Mouse (Mus musculus) megakaryocyte, embryonic 14.5 days (primary cell): ENCODE measurements around the gene Hist1h2af.

ENCODE experiments used
- FLI1 ChIP-seq: IDR thresholded peaks from 2 replicates; pipeline ENCODE4 v1.6.1; 2012; ENCODE audit warnings: low read length, inconsistent platforms, mixed read lengths
- GATA1 ChIP-seq: IDR thresholded peaks from 3 replicates; pipeline ENCODE4 v1.6.1; 2012; ENCODE audit warnings: mixed read lengths, low read length, inconsistent platforms, borderline replicate concordance

DNA sequence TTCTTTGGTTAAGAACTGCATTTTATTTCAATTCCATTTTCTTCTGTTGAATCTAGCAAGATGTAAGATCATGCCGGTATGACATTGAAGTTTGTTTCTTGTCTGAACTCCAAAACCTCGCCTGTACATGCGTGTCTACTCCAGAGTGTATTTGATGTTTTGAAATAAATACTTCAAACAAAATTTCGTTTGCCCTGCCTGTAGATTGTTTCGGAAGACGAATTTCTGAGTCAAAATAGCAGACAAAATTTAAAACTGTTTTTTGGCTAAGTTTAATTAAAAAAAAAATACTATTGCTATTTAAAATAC is 15.5 kb upstream of the Hist1h2af start:
- no peak for TF ChIP-seq GATA1
- TF ChIP-seq FLI1 = no peak
